Mouse (Mus musculus) yolk sac, embryonic 10.5 days (tissue): ENCODE results near the gene Plcb1.

ENCODE experiments used
- DNase-seq: peaks from one replicate; pipeline ENCODE4 v3.0.0-alpha.2; 2017; ENCODE audit warnings: low spot score

The Plcb1 gene

DNA sequence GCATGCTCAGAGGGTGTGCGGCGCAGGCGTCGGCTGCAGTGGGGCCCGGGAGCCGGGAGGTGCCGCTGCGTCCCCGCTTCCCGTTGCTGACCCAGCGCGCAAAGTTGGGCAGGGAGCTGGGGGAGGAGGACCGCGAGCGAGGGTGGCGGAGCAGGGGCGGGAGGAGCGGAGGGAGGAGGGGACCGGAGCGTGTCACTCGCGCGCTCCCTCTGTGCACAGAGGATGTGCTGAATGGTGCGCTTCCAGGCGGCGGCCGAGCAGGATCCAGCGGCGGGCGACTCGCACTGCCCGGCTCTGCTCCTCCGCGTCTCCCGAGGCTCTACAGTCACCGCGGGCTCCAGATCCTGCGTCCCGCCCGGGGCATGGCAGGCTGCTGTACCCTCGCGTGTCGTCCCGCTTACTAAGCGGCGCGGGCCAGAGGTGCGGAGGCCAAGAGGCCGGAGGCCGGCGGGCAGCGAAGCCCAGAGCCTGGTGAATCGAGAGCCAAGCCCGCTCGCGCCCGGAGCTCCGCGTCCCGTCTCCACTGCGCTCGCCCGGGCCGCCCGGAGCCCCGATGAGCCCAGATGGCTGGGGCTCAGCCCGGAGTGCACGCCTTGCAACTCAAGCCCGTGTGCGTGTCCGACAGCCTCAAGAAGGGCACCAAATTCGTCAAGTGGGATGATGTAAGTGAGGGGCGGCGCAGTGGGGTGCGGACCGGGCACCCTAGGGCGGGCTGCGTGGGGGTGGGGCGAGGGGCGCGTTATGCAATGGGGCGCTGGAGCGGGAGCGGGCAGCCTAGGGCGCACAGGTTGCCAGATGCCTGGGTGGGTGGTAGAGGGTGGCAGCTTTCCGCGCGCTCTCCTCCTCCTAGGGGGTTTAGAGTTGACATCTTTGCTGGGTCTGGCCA is at the start of gene Plcb1:
TSS of gene Plcb1 (plus strand) at position 98 of the 886 bp plus-strand sequence.
- DNase-seq = peak; percentile 79

DNA sequence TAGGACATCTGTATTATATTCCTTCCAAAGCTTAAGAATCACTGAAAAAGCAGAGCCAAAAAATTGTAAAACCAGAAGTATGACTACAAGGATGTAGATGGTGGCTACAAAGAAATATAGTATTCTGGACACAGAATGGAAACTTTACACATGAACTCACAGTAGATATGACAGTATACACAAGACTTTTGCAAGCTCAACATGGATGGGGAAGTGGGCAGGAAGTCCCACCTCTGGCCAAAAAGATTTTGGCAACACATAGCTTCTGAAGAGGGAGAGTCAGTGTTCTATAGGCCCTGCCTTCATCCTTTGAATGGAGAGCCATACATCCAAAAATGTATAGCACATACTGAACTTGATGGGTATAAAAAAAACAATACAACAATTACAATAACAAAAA is 30.3 kb upstream of the Plcb1 start:
- DNase-seq = no peak

DNA sequence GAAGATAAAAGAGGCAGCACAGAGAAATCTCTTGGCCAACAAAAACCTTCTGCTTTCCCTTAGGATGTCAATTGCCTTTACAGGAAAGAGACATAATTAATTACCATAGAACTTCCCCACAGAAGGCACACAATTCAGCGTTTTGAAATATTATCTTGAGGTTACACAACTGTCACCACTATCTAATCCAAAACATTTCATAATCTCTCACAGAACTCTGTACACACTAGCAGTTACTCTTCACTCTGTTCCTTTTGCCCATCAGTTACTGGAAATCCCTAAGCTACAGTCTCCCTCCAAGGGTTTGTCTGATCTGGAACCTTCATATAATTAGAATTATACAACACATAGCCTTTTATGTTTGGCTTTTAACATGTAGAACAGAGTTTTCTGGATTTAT is 29.8 kb upstream of the Plcb1 start:
- no peak for DNase-seq

DNA sequence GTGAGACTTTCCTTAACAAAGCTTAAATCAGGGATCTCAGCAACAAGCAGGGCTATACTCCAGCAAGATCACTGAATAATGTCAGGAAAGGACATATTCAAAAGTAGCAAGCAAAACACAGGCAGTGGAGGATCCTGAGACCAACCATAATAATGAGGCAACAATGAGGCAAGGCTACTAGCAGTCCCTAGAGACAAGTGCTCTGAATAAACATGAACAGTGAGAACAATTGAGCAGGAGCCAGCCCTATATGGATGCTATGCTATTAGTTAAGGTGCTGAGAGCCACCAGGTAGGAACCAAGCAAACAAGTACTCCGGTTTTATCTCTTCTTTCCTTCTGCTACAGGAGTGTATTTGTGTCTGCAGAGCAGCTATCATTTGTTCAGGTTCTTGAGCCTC is 24.8 kb upstream of the Plcb1 start:
- no peak for DNase-seq

DNA sequence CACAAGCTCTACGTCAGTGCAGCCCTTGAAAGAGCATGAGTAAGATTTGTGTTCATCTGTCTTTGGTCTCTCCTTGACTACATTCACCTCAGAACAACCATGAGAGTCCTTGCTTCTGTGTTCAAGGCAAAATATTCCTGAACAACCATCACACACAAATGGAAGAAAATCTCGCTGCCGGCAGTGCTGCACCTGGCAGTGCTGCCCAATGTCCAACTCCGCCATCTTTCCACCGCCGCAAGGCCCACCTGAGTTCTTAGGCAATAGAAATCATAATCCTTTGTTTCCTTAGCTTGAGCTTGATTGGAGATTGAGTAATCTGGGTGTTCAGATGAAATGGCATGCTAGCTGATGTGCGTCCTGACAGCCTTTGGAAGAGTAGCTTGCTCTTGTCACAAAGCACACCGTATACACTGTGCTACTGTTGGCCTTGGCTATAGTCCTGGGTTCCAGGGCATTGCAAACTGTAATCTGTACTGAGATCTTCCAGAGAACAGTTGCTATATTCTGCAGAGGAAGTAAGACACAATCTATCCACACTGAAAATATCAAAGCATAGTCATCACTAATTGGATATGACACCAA is 22.4 kb upstream of the Plcb1 start:
- no peak for DNase-seq

DNA sequence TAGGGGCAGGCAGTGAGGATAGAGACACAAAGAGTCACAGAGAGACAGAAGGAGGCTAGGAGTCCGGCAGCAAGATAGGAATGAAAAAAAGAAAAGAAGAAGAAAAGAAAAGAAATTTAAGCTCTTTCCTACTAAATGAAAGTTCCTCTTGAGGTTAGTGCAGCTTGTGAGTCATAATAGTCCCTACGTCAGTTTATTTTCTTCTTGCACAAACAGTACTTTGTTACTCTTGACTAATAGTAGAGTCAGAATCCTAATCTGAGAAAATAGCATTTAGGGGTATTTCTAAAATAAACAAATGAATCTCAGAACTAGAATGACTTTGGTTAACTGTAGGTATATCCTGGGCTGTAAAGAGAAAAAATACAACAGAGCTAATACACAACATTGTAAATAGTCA is 21.4 kb upstream of the Plcb1 start:
- no peak for DNase-seq

DNA sequence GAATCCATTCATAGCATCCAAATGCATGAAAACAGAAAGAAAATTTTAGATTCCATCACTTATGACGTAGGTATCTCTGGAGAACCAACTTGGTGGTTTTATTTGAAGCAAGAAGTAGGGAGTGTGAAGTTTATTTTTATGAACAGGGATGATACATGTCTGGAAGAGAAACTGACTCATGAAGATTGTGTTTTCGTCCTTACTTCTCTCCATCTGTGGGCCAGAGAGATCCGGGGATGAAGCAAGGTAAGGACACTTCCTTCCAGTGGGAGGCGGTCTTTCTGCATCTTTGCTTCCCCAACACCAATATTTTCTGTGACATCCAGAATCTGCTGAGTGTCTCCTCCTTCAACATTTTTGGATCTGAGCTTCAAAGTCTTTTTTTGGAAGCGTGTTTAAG is 6.0 kb upstream of the Plcb1 start:
- DNase-seq = no peak

DNA sequence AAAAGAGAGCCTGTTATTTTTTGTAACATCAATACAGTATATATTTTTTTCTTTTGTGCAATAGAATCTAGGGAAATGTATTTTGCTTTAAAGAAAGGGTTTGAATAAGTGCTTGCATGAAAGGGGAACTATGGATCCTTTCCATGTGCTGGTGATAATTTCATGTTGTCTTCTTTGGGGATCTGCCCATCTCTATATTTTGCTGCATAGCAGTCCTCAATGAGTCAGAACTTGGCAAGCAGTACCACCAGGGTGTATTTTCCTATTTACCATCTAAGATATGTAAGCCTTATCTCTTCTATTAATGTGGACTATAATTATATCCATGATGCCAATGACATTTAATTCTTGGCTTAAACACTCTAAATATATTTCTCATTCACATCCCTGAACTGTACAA is 5.6 kb upstream of the Plcb1 start:
- DNase-seq = no peak

DNA sequence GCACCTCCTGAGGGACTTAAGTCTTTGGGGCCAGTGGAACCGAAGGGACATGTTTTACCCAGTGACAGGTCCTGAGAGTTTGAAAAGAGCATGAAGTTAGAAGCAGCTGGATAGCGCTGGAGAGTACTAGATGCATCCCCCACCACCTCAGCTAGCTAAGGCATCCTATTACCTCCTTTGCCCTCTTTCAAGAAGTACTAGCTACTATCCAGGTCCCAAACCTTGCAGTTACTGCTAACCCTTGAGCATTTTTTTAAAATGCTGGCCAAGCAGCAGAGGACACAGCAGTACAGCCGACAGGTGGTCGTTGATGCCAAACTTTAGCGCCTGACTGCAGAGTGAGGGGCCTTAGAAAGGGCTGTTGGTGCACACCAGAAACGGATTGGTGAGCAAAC is 986 bp downstream of the Plcb1 start:
- no peak for DNase-seq

DNA sequence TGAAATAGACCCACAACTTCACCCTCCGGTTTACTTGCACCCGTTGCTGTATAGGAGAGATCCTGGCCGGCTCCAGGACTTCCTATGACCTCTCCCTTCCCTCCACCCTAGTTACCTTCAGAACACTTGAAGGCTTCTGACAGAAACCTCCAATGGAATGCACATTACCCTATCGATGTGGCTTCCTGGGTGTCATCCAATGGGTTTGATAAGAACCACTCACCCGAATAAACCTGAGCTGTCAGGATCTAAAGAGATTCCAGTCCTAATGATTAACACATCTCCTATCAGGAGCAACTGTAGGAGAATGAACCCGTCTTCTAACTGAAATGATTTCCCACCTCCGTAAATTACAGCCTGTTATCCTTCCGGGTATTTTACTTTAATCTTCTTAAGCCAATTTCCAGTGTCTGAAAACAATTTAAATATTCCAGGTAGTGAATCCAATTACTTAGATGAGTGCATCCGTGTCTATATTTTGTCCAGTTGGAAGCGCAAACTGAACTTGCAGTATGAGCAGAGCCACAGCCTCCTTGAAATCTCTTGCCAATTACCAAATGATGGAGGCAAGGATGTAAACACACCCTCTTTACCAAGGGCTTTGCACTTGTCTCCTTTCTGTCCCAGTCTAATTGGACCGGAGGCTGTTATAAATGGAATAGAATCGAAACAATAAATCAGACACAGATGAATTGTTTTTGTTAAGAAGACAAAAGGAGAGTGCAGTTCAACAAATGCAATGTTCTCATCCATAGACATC is 1.6 kb downstream of the Plcb1 start:
- no peak for DNase-seq

DNA sequence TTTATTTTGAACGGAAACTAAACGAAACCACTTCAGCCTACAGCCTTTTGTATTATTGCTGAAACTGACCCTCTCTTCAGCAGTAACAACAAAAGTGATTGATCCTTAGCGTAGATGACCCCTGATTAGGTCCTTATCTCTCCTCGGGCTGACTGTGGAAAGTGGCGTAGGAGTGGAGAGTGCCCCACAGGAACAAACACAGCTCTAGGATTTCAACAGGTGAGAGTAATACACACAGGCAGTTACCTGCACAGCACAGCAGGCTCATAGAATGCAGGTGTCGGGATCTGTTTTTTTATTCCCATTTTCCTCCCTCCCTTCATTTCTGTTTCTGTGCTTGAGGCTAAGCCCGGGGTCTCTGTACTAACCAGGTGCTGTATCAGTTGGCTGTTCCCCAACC is 7.1 kb downstream of the Plcb1 start:
- DNase-seq = no peak

DNA sequence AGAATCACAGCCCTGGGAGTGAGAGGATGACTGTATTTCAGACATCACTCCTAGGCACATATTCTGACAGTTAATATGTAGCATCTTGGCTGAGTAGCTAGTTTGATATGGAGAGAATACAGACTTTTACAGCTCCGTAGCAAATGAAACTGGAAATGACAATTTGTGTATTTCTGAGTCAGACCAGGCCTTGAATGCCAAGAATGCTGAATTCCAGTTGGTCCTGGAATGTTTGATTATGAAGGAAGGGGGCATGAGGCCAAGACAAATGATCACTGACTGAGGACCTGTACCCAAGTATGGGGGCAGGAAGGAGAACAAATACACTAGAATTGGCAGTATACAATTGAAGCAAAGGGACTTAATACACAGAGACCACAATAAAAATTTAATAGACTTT is 14.4 kb downstream of the Plcb1 start:
- no peak for DNase-seq

DNA sequence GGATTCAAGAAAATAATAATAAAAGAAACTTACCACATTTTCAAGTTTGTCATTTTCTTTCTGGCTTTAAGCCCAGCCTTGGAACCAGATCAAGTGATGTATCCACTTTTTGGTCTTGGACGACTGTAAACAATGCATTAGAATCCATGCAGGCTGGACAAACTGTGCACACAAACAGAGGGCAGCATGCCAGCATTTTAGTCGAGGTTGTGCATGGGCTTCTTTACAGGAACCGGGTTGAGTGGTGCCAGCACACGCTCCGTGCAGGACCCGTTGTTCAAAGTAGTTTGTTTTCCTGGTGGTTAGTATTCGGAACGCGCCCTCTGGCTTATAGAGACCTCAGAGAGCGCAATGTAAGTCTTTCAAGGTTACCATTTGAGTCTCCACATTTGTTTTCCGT is 30.5 kb downstream of the Plcb1 start:
- no peak for DNase-seq

DNA sequence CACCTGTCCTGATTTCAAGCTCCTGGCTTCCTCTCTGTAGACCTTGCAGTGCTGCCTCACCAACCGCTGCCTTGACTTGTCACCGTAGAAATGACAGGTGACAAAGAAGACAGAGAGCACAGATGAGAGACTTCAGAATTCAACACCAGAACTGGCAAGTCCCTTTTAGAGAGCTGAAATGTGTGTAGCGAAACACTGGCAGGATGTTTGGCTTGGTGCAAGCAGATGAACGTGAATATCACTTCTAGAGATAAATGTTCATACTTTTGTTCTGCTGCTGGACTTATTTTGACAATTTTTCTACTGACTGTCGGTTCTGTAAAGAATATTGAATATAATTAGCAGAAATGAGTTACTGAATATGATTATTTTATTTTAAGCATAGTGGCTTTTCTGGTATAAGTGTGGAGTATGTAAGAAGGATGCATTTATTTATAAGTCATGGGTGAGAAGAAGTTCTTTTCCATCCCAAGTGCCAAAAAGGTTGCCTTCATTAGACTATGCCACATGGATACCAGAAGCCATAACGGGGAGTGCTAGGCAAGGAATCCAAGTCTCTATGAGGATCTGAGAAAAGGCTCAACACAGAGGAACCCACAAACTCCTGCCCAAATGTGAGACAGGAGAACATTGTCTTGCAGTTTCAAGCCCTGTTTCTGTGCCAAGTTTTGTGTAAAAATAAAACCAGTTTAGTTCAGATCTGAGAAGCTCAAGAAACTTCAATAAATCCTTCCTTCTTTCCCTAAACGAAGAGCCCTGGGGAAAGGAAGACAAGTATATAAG is 31.4 kb downstream of the Plcb1 start:
- DNase-seq = no peak

DNA sequence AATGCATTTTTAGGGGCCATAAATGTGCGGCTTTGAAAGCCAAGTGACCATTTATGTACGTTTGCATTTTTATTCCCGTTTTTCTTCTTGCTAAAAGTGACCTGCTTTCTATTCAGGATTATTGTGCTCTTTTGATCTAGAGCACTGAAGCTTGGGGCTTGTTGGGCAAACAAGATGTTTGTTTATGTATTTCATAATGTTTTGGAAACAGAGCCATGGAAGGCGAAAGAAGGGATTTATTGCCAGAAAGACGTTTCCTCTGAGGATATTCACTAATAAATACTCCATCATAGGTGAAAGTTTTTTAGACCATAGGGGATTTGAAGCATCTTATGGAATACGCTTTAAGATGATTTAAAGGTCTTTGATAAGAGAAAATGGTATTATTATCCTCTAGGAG is 35.3 kb downstream of the Plcb1 start:
- no peak for DNase-seq

DNA sequence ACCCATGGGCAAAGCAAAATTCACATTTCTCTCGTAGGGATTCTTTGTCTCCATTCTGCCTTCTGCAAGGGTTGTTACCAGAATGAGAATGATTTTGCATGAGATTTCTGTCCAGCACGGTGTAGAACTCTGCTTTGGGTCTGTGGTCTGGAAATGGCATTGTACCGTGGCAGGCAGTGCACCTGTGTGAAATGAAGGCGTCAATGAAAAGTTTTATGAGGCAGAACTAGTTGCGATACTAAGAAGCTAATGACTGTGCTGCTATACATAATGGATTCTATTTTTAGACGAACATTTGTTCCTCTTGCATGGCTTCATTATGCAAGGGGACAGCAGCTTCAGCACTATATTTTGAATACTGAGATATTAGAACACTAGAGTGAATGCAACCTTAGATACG is 39.8 kb downstream of the Plcb1 start:
- DNase-seq = no peak

DNA sequence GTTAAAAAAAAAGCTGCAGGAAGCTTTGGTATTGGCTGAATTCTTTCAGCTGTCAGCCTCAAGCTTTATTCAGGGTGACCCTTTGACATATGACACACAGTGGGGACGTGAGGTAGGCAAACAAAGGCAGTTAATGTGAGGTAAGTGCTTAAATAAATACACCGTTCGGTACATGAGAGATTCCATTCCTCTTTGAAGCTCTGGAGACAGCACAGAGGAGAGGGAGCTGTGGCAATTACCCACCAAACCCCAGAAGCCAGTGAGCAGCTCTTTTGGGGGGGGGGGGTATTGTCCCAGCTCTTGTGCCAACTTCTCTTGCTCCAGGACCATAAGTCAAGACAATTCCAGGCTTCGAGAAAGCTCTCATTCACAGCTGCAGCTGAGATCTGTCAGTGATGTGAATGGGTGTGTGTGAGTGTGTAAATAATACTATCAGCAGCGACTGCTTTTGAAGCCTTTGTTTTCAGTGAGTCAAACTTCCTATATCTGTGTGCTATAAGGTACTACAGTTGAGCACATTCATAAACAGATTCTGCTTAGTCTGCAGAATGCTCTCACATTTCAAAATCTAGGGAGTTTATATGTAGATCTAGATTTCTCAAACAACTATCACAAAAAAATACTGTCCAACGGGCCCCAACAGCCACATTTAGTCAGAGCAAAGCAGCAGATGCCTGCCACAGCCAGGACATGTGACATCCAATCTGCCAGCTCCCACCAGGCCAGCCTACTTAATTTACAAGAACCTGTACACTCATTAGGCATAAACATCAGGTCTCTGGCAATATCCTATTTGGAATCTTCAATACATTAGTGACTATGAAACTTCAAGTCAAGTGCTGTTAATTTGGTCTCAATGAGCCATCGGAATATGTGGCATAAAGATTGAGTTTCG is 40.5 kb downstream of the Plcb1 start:
- peak; percentile 10 for DNase-seq

DNA sequence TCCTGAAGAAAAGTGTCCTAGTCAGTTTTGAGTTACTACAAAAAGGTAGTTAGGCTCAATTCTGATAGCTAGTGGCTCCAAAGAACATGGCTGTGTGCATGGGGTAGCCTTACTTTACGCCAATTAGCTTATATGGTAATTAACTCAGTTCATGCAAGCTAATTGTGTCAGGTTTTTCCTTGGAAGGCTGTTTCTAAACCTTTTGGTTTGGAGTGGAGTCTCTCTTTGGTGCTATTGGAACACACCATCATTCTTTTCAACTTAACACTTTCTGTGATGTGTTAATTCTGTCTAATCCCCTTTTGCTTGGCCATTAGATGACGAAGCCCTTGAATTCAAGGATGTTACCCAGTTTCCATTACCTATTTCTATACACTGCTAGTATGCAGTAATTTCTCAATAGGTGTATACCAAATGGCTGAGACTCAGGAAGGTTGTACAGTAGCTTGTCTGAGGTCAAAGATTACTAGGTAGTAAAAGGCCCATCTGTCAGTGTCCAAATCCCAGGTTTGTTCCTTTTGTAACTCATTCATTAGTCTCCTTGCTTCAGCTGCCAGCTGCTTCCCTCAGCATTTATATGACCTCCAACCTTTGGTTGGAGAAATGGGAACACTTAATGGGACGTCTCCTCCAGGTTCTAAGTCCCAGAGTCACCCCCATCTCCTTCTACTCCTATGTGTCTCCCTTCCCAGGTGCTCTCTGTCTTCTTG is 42.1 kb downstream of the Plcb1 start:
- DNase-seq = no peak

DNA sequence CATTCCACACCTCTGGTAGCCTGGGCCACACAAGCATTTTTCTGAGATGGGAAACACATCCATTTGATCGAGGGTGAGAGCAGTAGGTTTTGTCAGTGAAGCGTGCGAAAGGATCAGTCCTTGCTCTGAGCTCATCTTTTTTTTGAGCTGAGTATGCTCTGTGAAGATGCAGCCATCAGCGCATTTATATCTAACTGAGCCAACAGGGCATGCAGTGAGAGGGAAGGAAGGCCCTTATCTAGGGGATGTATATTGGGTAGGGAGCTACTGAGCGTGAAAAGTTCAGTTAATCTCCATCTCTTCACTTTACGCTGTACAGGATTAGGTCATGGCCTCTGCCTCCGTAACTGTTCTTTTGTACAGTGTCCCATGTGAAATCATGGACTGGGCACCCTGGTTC is 46.0 kb downstream of the Plcb1 start:
- no peak for DNase-seq

DNA sequence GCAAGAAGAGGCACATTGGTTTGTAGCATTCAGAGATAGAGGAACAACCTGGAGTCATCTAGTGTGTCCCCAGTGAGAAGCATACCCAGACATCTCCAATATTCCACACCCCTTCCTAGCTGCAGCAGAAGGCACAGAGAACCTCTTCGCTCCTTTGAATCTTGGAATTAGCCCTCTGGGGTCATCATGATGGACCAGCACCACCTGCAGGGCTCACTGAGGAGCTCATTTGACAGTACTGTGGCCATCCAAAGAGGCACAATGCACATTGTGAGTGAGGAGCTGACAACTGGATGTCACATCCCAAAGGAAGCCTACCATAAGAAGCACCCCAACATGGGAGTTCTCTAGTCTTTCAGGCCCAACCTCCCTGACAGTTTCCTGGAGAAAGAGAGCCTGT is 50.2 kb downstream of the Plcb1 start:
- DNase-seq = no peak

DNA sequence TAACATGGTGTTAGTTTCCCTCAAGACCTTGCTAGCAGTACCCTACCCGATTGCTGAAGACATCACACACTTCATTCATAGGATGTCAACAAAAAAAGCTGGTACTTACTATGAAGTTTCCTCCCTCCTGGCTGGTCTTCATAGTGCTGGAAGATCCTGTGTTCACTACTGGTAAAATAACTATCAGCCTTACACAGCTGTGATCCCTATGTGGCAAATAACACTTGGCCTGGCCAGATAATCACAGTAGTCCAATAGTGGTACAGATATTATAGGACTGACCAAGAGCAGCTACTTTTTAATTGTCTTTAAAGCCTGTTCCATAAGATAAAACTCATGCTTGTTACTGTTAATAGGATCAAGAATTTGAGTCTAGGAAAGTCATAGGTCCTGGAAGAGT is 52.3 kb downstream of the Plcb1 start:
- no peak for DNase-seq
